Mouse (Mus musculus): ENCODE results near the gene Dll1.

Gene Dll1

DNA sequence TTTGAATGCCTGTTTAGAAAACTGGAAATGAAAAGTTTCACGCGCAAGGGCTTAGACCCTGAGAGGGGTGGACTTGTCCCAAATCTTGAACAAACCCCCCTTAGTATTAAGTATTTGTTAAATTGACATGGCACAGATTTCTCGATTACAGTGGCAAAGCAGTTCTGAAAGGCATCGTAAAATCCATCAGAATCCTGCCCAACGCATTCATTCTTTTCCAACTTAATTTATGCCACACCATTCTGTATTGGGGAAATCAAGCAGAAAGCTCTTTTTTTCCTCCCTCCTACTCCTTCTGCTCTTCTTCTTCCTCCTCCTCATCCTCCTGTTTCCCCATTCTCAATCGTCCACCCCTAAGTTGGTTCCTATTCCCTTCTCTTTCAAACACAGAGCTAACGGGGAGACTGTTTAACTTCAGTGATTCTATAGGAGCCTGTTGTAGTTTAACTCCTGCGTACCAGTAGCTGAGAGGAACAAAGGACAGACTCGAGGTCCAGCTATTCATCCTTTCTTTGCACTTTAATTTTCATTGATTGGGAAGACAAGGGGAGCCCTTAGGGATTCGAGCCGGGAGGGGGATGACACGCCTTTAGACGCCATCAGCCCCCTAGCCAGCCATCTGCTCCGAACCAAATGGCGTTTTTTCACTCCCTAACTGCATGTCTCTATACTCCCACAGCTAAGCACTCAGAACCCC is 1.9 kb upstream of the Dll1 start:
- DNase-seq (ENCODE audit: low read depth): no peak

DNA sequence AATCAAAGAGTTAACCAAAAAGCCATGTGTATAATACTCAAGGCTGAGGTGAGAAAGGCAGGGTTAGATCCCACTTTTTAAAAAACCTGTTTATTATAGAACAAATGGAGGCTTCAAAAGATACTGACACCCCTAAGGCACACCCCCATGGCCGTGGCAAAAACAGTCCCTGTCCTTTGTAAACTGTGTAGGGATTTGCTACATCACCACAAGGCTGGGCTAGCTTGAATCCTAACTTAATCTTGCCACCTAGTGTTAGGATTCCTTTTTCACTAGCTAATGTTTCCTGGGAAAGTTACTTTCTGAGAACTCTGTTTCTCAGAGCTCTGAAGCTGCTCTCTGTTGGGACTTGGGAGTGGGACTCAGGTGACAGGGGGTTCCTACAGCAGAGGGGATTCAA is 1.2 kb upstream of the Dll1 start:
- no peak for DNase-seq (ENCODE audit: low read depth)

DNA sequence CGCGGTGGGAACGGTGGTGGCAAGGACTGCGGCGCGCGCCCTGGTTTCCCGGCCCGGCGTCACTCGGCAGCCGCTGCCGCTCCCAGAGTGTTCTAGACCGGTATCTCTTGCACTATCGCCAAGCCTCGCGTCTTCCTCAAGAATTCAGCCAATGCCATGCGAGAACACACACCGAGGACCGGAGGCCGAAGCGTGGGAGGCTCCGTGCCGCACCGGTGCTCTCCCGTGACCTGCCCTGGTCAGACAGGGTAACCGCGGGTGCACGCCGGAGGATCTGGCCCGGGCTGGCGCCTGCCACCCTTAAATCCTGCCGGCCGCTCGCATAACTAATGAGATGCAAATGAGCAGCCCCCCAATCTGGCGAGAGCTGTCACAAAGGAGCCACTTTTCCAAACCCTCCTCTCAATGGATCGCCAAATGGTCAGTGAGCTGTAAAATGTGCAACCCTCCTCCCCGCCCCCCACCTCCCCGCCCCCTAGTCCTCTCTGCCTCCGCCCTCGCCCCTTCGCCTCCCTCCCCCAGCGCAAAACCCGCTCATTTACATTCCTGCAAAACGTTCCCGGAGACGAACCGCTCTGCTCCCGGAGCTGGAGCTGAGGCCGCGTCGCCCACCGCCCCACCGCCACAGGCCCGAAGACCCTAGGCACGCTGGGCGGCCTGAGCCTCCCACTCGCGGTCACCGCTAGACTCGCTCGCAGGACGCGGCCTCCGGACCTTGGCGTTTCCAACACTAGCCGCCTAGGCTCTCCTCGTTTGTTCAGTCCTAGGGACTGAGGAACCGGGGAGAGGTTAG is 775 bp downstream of the Dll1 start:
- no peak for DNase-seq (ENCODE audit: low read depth)

DNA sequence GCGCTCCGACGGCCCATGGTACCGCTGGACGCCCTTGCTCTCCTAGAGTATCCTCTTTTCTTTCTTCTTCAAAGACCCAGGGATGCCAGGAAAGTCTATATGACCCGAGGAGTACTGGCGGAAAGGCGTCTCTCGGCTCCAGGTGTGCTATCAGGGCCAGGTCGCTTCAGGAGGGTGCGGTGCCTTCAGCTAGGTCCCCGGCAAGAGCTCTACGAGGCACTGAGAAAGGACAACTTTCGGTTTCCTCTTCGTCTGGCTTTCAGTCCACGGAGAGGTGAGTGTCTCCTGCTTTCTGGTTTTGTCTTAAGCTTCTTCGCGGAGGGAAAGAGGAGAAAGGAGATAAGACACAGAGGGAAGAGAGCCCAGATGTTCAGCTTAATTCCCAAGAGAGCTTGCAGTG is 1.4 kb downstream of the Dll1 start:
- DNase-seq (ENCODE audit: low read depth): no peak

DNA sequence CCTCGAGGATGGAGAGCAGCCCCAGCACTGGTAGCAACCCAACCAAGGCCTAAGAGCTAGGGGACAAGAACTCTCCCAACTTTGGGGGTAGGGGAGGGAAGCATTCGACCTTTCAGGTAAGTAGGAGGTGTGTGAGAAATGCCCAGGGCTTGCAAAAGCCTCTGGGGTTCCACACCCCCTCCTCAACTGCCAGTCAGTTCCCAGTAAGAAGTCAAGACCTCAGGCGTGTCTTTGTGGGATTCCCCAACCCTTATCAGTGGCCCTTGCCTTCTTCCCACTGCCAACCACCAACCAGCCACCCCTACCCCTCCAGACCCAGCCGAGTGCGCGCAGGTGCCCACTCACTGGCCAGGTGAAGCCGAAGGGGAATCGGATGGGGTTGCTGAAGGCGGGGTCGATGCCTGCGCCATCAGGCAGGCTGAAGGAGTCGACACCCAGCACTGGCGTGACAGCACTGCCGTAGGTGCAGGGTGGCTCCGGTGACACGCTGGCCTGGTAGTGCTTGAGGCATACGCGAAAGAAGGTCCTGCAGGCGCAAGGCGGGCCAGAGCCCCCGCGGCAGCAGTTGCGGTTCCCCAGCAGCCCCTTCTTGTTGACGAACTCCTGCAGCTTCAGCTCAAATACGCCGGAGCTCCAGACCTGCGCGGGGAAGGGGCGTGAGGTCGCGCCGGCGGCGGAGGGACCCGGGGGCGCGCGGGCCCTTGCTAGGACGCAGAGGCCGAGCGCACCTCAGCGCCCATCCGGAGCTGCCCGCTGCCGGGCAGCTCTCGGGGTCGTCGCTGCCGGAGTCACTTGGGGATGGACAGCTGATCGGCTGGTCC is 2.1 kb downstream of the Dll1 start:
- no peak for DNase-seq (ENCODE audit: low read depth)

DNA sequence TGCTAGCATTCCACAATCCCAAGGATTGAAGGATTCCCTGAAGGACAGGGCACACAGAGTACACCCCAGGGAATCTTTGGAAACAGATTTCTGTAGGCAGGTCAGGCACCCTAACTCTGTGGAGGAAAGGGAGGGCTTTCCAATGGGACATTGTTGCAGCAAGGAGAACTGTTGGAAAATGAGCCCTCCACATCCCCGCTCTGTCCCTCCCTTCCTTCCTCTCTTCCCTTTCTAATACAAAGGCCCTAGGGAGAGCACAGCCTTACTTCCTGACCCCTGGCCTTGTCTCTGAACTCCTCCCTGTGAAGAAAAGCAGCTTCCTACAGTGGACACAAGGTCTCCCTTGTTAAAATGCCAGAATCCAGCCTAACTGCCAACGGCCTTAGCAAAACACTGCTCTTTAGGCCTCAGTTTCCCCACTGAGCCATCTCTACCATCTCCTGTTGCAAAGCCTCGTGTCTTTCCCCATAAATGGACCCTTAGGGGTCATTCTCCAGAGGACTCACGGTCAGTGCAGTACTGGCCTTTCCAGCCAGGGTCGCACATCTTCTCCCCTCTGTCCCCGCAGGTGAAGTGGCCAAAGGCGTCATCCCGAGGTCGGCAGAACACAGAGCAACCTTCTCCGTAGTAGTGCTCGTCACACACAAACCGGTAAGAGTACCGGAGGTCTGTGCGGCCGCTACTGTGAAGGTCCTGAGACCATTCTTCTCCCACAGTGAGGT is 3.6 kb downstream of the Dll1 start:
- DNase-seq (ENCODE audit: low read depth): no peak

DNA sequence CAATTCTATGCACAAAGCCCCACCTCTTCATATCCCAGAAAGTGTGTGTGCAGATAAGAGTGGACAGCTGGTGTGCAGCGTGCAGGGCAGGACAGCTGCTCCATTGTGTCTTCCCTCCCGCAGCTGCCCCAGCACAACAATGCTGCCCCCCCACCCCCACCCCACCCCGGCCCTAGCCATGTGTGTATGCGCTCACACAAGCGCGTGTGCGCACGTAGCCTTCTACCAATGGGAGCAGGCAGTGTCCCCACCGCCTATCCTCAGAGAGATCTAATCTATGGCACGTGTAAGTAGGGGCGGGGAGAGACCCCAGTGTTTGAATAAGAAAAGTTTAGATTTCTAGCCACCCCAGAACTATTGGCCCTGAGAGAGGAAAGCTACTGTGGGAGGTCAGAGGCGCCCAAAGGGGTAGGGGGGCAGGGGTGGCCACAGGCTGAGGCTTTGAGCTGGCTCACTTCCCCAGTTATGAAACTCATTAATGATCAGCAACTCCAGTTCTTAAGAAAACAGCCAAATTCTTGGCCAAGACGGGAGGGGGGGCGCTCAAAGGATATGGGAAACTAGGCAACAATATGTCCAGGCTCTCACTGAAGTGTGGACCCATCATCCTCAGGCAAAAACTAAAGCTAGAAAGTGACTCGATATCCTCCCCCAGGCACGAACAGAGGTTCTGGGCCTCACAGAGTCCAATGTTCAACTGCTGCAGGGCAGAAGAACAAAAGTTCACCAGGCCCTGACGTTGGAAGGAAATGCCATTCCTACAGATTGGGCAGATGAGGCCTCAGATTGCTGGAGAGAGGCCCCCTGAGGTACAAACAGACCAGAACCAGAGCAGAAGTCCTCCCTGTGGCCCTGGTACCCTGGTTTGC is 4.5 kb downstream of the Dll1 start:
- no peak for DNase-seq (ENCODE audit: low read depth)

DNA sequence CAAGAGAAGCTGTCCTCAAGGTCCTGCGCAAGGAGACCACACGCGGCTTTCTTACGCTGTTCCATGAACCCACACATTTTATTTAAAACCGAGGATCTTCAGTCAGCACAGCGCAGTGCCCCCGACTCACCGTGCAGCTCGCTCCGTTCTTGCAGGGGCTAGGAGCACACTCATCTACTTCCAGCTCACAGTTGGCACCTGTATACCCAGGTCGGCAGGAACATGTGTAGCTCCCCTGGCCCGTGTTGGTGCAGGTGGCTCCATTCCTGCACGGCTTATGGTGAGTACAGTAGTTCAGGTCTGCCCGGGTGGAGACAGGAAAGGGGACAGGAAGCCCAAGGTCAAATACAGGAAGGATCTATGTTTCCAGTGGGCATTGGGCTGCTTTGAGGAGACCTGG is 6.3 kb downstream of the Dll1 start:
- no peak for DNase-seq (ENCODE audit: low read depth)

DNA sequence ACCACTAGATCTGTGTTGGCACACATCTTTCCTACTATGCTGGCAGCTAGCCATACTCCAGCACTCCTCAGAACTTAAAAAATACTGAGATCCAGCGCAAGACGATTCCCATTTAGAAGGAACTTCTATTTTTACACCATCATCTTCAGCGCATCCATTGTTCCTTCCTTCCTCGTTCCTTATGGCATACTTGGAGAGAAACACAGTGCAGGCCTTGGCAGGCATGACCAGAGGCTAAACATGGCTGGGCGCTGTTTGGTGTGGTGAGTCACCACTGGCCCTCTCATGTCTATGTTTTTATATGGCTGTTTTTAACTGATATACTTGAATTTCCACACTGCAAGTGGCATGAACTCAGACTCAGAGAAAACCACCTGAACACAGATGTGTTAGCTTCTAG is 11.0 kb downstream of the Dll1 start:
- DNase-seq (ENCODE audit: low read depth): no peak

DNA sequence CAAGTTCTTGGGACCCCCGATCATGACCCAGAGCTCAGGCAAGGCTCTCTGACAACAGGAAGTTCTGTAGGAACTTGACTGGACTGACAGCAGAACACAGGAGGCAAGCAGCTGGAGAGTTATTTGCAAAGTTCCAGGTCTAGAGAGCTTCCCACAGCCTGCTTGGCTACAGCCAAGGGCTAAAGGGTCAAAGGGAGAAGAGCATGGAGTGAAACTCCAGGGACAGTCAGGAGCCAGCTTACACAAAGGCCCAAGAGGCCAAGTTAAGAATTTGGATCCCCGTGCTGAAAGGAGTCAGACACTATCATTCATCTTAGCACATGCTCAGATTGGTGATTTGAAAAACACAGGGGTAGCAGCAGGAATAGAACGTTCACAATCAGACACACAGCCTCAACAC is 13.0 kb downstream of the Dll1 start:
- no peak for DNase-seq (ENCODE audit: low read depth)

DNA sequence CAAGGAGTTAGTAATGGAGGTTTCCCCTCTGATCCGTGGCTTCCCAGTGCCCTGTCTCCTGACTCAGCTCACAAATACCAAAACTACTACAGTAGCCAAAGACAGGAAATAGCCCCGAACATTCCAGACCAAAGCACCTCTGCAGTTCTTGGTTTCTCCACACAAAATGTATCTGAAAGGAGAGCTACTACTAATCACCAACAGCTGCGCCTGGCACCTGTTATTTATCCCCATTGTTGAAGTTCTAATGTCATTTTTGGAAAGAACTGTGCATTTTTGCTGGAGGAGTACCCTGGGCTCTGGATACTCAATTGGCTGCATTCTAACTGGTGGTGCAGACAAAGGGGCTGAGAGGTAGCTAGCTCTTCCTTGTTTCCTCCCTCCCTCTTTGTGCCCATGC is 19.6 kb downstream of the Dll1 start:
- DNase-seq (ENCODE audit: low read depth): no peak

DNA sequence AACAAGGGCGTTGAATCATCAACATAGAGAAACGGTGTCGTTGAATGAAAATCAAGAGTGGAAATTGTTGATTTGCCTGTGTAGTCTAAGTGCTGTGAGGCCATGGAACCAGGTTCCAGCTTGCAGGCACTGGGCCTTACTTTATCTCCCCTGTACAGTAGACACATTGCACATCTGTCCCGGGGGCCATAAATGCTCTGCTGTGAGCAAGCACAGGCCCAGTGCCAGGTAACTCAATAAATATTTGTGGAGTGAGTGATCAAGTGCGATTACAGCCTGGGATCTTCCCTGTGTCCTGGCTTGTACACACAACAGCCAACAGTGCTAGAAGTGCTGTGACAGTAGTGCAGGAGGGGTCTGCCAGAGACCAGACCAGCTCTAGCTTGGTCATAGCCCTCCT is 20.1 kb downstream of the Dll1 start:
- DNase-seq (ENCODE audit: low read depth): no peak

DNA sequence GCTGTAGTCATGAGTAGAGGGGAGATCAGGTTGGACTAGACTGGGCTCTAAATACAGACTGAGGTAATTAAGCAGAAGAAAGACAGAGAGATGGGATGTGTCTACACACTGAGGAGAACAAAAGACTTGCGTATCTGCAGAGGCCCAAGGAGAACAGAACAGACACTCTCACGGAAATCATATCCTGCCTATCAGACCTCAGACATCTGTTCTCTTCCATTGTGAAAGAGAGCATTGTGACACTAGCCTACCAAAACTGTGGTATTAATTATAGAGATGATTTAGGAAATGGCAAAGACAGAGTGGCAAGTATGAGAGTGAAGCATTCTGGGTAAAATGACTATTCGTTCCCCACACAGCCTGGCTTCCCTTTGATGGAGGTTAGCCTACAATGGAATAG is 21.6 kb downstream of the Dll1 start:
- no peak for DNase-seq (ENCODE audit: low read depth)

DNA sequence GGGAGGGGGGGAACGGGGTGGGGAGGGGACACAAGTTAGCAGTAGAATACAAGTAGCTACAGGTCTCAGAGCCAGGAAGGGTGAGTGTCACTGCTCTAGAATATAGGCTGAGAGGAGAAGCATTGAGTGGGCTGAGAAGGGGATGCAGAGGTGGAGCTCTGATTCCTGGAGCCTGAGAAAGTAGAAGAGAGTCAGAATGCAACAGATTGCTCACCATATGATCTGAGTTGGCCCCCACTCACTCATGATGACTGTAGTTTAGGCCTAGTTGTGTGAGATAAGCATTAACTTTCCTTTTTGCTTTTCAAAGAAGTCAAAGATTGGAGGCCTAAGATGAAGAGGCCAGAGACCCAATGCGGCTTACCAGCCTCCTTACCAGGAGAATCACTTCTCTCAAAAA is 22.7 kb downstream of the Dll1 start:
- DNase-seq (ENCODE audit: low read depth): no peak

DNA sequence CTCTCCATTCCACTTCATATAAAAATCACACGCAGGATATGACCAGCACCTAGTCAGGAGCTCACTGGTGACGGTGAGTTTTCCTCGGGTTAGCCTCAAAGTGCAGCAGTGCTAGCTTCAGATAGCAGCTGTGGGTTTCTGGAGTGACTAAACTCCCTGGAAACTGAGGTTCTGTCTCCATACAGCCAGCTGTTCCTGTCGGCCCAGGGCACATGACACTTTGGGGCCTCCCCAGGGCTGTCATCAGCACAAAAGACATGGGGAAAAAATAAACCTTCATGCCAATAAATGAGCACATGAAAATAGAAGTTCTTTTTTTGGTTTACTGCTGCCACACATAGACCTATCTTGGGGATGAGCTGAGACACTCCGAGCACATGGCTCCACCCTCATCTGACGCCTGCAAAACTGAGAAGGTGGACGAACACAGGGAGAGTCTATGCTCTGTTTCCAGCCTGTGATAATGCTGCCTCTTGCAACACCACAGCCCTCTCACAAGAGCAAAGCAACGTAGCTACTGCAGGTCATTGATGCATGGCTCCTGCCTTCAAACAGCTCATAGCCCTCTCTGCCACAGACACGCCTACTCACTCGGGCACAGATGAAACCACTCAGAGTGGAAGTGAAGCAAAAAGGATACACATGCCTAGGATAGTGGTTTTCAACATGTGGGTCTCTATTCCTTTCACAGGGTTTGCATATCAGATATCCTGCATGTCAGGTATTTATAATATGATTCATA is 23.6 kb downstream of the Dll1 start:
- no peak for DNase-seq (ENCODE audit: low read depth)

DNA sequence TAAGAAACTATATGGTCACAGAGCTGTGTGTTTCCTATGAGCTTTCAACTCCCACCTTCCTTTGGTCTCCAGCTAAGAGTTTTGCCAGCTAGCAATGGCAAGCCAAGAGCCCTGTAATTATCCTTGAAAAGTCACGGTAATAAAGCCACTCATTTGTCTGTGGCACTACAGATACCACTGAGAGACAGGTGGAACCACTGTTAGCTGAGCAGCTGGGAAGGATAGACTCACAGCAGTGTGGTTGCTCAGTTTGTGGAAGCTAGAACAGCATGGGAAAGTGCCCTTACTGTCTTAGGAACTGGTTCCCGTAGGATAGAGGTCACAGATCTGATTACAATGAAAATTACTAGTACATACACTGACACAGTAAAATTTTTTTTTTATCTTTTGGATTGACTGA is 26.5 kb downstream of the Dll1 start:
- no peak for DNase-seq (ENCODE audit: low read depth)

DNA sequence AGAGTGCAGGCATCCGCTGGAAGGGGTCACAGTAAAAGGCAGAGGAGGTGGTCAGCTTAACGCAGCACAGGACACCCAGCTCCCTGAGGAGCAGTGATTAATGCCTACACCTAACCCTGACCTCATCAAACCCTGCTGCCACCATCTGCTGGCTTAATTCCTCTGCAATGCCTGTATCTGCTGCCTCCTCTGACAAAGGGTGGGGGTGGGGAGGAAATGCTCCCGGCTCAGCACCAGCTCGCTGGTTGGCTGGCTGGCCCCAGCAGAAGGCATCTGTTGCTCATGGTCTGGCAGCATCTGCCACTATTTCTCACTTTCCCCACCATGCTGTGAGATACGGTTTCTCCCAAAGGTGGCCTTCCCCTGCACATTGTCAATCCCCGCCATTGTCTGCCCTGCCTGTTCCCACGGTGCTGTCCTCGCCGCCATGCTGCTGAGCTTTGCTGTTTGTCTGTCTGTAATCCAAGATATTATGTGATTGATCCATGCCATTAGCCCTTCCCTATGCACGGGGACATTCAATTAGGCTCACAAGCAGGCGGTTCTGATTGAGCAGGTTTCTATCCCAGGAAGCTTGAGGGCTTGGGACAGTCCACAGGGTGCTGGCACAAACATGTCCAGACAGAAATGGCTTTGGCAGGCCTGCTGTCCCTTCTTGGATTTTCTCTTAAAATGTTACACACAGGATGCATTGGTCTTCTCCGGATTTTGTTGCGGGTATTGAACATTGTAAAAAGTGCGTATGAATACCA is 33.4 kb downstream of the Dll1 start:
- DNase-seq (ENCODE audit: low read depth): no peak

DNA sequence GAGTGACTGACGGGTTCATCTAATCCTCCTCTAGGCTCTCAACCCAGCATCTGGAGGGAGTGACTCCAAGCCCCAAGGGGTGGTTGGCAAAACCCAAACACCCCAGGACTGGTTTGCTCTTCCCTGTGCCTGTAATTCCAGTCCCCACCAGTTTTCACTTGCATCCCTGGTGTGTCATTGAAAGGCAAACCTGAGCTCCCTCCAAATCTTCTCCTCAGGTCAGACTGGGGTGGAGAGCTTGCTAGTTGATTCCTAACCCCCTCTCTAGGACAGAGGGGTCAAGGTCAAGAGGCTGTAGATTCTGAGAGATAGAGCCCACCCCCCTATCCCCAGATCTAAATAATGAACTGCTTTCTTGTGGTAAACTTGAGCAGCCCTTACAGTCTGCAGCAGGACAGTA is 38.8 kb downstream of the Dll1 start:
- no peak for DNase-seq (ENCODE audit: low read depth)

DNA sequence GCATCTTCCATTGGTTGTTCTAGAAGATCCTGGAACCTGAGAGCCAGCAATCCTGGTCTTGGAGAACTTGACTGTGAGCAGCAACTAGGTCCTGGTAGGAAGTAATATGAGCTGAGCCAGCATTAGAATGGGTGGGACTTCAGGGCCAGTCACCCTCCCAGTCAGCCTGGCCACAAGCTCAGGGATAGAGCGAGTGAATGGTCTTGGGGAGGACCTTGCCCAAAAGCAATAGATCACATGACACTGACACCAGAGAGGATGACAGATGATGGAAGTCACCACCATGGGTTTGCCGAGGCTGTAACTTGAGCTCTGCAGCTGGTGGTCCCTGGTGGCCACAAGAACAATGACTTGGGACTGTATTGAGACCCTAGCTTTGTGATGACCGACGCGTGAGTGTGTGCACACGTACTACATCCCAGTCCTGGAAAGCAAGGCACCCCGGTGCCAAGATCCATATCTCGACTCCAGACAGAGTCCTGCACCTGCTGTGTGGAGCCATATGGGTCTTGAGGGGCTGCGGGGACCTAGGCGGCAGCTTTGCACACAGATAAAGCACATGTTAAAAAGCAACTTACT is 46.8 kb downstream of the Dll1 start:
- no peak for DNase-seq (ENCODE audit: low read depth)

DNA sequence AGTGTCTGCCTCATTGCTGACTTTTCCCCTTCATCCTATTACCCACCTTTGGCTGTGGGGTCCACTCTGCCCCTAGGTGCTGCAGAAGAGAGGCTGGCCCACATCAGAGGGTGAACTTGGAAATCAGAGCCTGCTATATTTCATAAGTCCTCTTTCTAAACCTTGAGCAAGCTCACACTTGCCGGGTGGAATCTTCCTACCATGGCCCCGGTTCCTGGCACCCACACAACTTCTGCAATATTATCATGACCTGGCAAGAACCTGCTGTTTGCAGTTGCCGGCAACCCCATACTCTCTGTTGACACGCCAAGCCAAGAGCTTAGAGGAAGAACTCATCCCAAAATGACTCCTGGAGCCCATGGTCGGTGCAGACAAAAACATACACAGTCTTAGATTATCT is 49.6 kb downstream of the Dll1 start:
- DNase-seq (ENCODE audit: low read depth): no peak

Data from c-Kit-positive CD71-positive TER-119-negative erythroid progenitor cells, embryonic 14.5 days (primary cell).